Mouse (Mus musculus) neural tube, embryonic 12.5 days (tissue): ENCODE data around the gene Mrpl53. TPM values are rescaled to one million over a fixed set of nuclear protein-coding genes. Genes with fewer than 3 reads are reported as not detected.

ENCODE experiments used
- ATAC-seq: fragments of 200-750 bp; cut with Nextera tagmentation; 2 replicates; pipeline ENCODE4 v1.8.0; 2017; ENCODE audit warnings: low read depth, mild to moderate bottlenecking, moderate TSS enrichment, moderate library complexity; ENCODE audit not compliant: low FRiP score
- H3K27ac ChIP-seq: fragments of 300-500 bp; sonication (generic); 2 replicates; pipeline ENCODE4 v1.5.1; 2016
- H3K27me3 ChIP-seq: fragments of 300-500 bp; sonication (generic); replicated peaks from 2 replicates; pipeline ENCODE4 v1.6.1; 2016; ENCODE audit warnings: mild to moderate bottlenecking
- H3K36me3 ChIP-seq: fragments of 300-500 bp; sonication (generic); 2 replicates; pipeline ENCODE4 v1.6.1; 2016; ENCODE audit warnings: mild to moderate bottlenecking
- H3K4me1 ChIP-seq: fragments of 300-500 bp; sonication (generic); 2 replicates; pipeline ENCODE4 v1.6.1; 2016
- H3K4me2 ChIP-seq: fragments of 300-500 bp; sonication (generic); replicated peaks from 2 replicates; pipeline ENCODE4 v1.6.1; 2016; ENCODE audit warnings: mild to moderate bottlenecking
- H3K4me3 ChIP-seq: fragments of 300-500 bp; sonication (generic); 2 replicates; pipeline ENCODE4 v1.5.1; 2016
- H3K9ac ChIP-seq: fragments of 300-500 bp; sonication (generic); 2 replicates; pipeline ENCODE4 v1.6.1; 2016; ENCODE audit warnings: mild to moderate bottlenecking
- H3K9me3 ChIP-seq: fragments of 300-500 bp; sonication (generic); 2 replicates; pipeline ENCODE4 v1.6.1; 2016; ENCODE audit warnings: mild to moderate bottlenecking
- WGBS: fragments of 180-500 bp; shearing (Covaris S2); methylation state at CpG from one replicate; pipeline ENCODE4 v1.1.7; 2016; 5-methylcytosine and 5-hydroxymethylcytosine counted together
- polyA plus RNA-seq: library from polyadenylated mRNA; unstranded; fragments of >200 nt; fragmentation: Nextera tagmentation; extraction: Ambion mirVana; gene quantifications from 2 replicates; pipeline ENCODE4 v1.2.1, GENCODE M21; 2016

The Mrpl53 gene
- polyA plus RNA-seq, 1 experiment from 2014 or later = 124 TPM

DNA sequence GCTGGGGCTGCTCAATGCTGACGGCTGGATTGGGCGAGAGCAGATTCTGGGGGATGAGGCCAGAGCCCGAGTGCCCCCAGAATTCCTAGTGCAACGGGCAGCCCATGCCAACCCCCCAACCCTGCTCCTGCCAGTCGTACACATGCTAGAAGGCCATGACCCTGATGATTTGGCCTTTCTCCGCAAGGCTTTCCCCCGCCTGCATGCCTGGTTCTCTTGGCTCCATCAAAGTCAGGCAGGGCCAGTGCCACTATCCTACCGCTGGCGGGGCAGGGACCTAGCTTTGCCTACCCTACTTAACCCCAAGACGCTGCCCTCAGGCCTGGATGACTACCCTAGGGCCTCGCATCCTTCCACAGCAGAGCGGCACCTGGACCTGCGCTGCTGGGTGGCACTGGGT lies 8.8 kb downstream of the Mrpl53 start:
- Histone ChIP-seq H3K4me2 (0 out of 2 replicates have a peak overlapping the region, but pooled peaks have one; percentile 7), H3K9me3 (no peaks in the 10 kb centered on the region), H3K36me3 (peaks cover 29% of the 10 kb centered on the region), H3K4me3 (no peak overlapping the region), H3K4me1 (peaks cover 51% of the 10 kb centered on the region), H3K9ac (0 out of 2 replicates have a peak overlapping the region, but pooled peaks have one; percentile 8), H3K27ac (no peak overlapping the region), H3K27me3 (no peaks in the 10 kb centered on the region)
- no peak for ATAC-seq
- WGBS = 90% methylated on average over 13 of the region's 13 CpGs

DNA sequence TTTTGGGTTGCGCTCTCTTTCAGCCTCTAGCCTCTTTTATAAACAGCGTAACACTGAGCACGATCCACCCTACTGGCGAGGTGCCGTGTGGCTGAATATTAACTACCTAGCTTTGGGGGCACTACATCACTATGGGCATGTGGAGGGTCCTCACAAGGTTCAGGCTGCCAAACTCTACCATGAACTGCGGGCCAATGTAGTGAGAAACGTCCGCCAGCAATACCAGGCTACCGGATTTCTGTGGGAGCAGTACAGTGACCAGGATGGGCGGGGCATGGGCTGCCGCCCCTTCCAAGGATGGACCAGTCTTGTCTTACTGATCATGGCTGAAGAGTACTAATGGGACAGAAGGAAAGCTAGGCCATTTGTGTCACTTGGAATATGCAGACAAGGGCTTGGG lies 9.5 kb downstream of the Mrpl53 start:
- 86% methylated on average over 11 of the region's 11 CpGs for WGBS
- peaks cover 29% of the 10 kb centered on the region for H3K36me3 ChIP-seq
- no peak overlapping the region for H3K4me3 ChIP-seq
- no peak overlapping the region for H3K27ac ChIP-seq
- peaks cover 57% of the 10 kb centered on the region for H3K4me1 ChIP-seq
- ATAC-seq = no peak
- H3K9me3 ChIP-seq = no peaks in the 10 kb centered on the region
- no peaks in the 10 kb centered on the region for H3K27me3 ChIP-seq
- H3K4me2 ChIP-seq = 0 out of 2 replicates have a peak overlapping the region, but pooled peaks have one; percentile 7
- H3K9ac ChIP-seq = no peak overlapping the region

GRCm38 (mm10) chr6:83118825-83119733 lies 10.2 kb downstream of the Mrpl53 start:
- Histone ChIP-seq H3K4me1 (peaks cover 63% of the 10 kb centered on the region), H3K27ac (no peak overlapping the region), H3K27me3 (no peaks in the 10 kb centered on the region), H3K9ac (peak overlapping the region; percentile 93), H3K36me3 (peaks cover 29% of the 10 kb centered on the region), H3K4me2 (peak overlapping the region; percentile 88), H3K4me3 (no peak overlapping the region; the same call in 1 of the 2 replicates), H3K9me3 (no peaks in the 10 kb centered on the region)
- WGBS = 85% methylated on average over 14 of the region's 14 CpGs
- ATAC-seq = no peak

DNA sequence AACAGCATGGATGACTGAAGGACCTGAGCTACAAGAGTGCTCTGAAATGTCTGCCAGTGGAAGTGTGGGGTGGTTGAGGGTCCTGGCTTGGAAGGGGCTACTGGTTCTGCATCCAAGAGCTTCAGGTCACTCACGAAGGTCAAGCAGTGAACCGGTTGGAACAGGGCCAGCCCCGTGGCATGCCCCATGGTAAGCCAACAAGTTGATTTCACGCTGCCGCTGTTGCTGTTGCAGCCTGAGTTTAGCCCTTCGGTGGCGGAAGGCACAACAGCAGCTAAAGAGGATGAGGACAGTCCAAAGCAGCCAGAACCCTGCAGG lies 10.9 kb downstream of the Mrpl53 start:
- Histone ChIP-seq H3K4me3 (peak overlapping the region; percentile 72), H3K27ac (no peak overlapping the region), H3K4me2 (peak overlapping the region; percentile 88), H3K4me1 (peaks cover 64% of the 10 kb centered on the region), H3K9me3 (no peaks in the 10 kb centered on the region), H3K9ac (peak overlapping the region; percentile 93), H3K36me3 (peaks cover 29% of the 10 kb centered on the region), H3K27me3 (no peaks in the 10 kb centered on the region)
- no peak for ATAC-seq
- 74% methylated on average over 7 of the region's 7 CpGs for WGBS

DNA sequence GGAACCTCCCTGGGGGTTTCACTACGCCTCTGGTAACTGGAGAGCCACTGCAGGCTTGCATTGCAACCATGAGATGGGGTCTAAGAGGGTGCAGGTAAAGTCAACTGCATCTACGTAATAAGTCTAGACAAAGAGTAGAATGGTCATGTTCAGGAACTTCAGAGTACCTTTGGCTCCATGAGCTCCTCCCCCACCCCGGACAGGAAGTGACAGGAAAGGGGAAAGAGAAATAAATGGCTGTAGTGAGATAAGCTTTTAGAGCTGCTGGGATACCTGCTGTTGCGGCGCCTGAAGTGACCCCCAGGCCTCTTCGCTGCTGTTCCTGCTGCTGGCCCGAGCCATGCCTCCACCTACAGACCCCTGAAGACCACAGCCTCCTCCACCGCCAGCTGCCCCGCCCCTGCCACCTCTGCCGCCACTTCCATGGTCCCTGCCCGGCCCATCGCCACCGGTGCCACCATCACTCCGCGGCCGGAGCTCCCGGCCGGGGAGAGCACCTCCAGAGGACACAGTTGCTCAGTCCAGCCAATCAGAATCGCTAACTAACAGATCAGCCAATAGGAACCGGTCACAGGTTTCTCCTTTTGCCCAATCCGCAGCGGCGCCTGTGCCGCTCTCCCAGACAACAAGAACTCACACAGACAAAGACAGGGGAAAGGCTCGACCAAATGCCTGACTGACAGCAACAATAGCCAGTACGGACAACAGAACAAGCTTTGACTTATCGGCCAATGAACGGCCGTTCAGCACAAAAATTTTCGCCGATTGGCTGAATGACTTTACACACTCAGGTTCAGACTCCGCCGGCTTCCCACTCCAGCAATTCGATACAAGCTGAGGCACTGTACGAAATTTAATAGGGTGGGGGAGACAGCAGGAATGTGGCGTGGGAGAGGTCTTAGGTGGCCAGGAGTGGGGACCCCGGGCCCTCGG lies 12.4 kb downstream of the Mrpl53 start, which contains the start of gene Wbp1:
Gene Wbp1 (minus strand): TSS at position 630 of the 933 bp plus-strand sequence.
- peaks cover 29% of the 10 kb centered on the region for H3K36me3 ChIP-seq
- peak within 1 kb of the TSS; percentile 96 for H3K9ac ChIP-seq
- peak within 1 kb of the TSS; percentile 99 for H3K27ac ChIP-seq
- WGBS = under 1% methylated on average over 38 of the region's 38 CpGs
- H3K4me1 ChIP-seq = peaks cover 59% of the 10 kb centered on the region
- H3K9me3 ChIP-seq = no peaks in the 10 kb centered on the region
- peak within 1 kb of the TSS; percentile 72 for H3K4me3 ChIP-seq
- peak; percentile 91 for ATAC-seq
- H3K27me3 ChIP-seq = no peaks in the 10 kb centered on the region
- H3K4me2 ChIP-seq = peak within 1 kb of the TSS; percentile 88

- Histone ChIP-seq H3K4me1 (peaks cover 50% of the 10 kb centered on the region), H3K36me3 (peaks cover 25% of the 10 kb centered on the region), H3K27me3 (no peaks in the 10 kb centered on the region), H3K4me2 (peak overlapping the region; percentile 88), H3K27ac (peak overlapping the region; percentile 99), H3K4me3 (peak overlapping the region; percentile 71), H3K9me3 (no peaks in the 10 kb centered on the region), H3K9ac (peak overlapping the region; percentile 96)
- under 1% methylated on average over 49 of the region's 52 CpGs for WGBS
- peak; percentile 18 for ATAC-seq
These were observed 13.2 kb downstream of the Mrpl53 start for GRCm38 (mm10) chr6:83121863-83122710.

- H3K27ac ChIP-seq = no peak overlapping the region
- ATAC-seq = no peak
- peak overlapping the region; percentile 88 for H3K4me2 ChIP-seq
- H3K36me3 ChIP-seq = peaks cover 17% of the 10 kb centered on the region
- H3K9ac ChIP-seq = peak overlapping the region; percentile 96
- H3K4me3 ChIP-seq = no peak overlapping the region
- H3K9me3 ChIP-seq = no peaks in the 10 kb centered on the region
- H3K27me3 ChIP-seq = no peaks in the 10 kb centered on the region
- peaks cover 45% of the 10 kb centered on the region for H3K4me1 ChIP-seq
- WGBS = 68% methylated on average over 5 of the region's 5 CpGs
These were observed 14.1 kb downstream of the Mrpl53 start for GRCm38 (mm10) chr6:83122961-83123360.

DNA sequence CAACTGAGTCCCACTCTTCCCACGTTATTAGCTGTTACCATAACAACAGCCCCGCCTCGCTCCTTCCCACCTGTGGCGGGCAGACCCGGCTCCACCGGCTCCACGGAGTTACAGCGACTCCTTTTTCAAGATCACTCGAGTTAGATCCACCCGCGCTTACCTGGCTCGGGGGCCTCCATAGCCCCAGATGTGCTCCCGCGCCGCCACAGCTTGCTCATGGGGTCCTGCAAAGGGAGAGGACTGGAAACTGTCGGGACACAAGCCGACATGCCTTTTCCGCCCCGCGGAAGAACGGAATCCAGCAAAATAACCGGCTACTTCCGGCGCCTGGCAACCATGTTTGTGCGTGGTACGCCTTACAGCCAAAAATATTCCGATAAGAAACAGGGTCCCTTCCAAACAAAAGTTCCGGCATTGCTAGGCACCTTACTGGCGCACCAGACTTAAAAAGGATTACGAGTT lies 16.0 kb downstream of the Mrpl53 start:
- peaks cover 30% of the 10 kb centered on the region for H3K4me1 ChIP-seq
- no peaks in the 10 kb centered on the region for H3K27me3 ChIP-seq
- H3K36me3 ChIP-seq = no peaks in the 10 kb centered on the region
- peak overlapping the region; percentile 77 for H3K4me3 ChIP-seq
- H3K27ac ChIP-seq = no peak overlapping the region
- WGBS = under 1% methylated on average over 30 of the region's 30 CpGs
- 0 out of 2 replicates have a peak, but pooled peaks have one; percentile 2 for ATAC-seq
- H3K4me2 ChIP-seq = peak overlapping the region; percentile 91
- H3K9ac ChIP-seq = peak overlapping the region; percentile 65
- no peaks in the 10 kb centered on the region for H3K9me3 ChIP-seq

DNA sequence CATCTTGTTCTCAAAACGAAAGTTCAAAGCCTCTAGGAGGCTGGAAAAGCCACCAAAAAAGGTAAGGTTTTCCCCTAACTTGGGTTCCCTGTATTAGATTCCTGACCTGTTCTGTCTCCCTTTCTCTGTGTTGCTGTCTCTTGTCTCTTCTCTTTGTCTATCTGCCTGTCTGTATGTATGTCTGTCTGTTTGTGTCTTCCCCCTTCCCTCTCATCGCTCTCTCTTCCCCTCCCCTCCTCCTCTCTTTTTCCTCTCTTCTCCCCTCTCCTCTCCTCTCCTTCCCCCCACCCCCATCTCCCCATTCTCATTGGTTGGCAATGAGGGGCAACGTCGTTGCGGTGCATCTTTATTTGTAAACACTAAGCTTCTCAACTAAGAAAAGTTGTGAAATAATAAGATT lies 16.5 kb downstream of the Mrpl53 start, which contains the start of gene Ino80b:
Gene Ino80b (minus strand): TSS at position 101 of the 400 bp plus-strand sequence.
- no peaks in the 10 kb centered on the region for H3K36me3 ChIP-seq
- no peak within 1 kb of the TSS for H3K27ac ChIP-seq
- no peak for ATAC-seq
- H3K9me3 ChIP-seq = no peaks in the 10 kb centered on the region
- H3K9ac ChIP-seq = peak within 1 kb of the TSS; percentile 65
- no peaks in the 10 kb centered on the region for H3K27me3 ChIP-seq
- peak within 1 kb of the TSS; percentile 77 for H3K4me3 ChIP-seq
- 27% methylated on average over 5 of the region's 5 CpGs for WGBS
- peaks cover 26% of the 10 kb centered on the region for H3K4me1 ChIP-seq
- H3K4me2 ChIP-seq = peak within 1 kb of the TSS; percentile 91

DNA sequence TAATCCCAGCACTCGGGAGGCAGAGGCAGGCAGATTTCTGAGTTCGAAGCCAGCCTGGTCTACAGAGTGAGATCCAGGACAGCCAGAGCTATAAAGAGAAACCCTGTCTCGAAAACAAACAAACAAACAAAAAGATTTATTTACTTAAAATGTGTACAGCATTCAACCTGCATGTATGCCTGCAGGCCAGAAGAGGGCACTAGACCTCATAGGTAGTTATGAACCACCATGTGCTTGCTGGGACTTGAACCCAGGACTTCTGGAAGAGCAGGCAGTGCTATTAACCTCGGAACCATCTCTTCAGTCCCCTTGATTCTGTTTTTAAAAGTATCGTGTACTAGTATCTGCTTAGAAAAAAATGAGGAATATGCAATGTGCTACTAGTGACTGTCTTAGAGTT lies 18.6 kb downstream of the Mrpl53 start:
- Histone ChIP-seq H3K27me3 (no peaks in the 10 kb centered on the region), H3K4me2 (no peak overlapping the region), H3K36me3 (no peaks in the 10 kb centered on the region), H3K4me1 (peaks cover 21% of the 10 kb centered on the region), H3K4me3 (no peak overlapping the region), H3K9ac (no peak overlapping the region), H3K27ac (no peak overlapping the region), H3K9me3 (no peaks in the 10 kb centered on the region)
- no peak for ATAC-seq
- 95% methylated on average over 5 of the region's 5 CpGs for WGBS

DNA sequence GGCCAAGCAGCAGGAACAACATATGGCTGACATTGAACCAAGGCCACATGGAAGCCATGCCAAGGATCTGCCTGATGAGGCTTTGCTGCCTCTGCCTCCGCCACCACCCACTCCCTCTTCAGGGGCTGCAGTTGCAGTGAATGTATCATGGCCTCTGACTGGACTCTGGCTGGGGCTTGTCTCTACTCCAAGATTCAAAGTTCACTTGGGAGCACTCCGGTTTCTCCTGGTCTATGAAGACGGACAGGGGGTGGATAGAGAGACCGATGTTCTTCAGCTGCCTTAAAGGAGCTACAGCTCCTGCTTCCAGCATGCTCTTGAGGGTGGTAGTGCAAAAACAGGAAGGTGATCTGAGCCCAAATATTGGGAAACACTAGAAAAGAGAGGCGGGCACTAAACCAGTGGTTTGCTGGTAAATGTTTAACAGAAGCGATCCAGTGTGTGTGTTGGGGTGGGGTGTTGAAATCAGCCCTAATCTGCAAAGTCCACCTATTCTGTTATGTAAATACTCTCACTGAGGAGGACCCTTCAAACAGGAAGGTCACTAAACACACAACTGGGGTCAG lies 22.7 kb downstream of the Mrpl53 start:
- peaks cover 13% of the 10 kb centered on the region for H3K4me1 ChIP-seq
- no peak for ATAC-seq
- no peaks in the 10 kb centered on the region for H3K36me3 ChIP-seq
- H3K9ac ChIP-seq = no peak overlapping the region
- no peaks in the 10 kb centered on the region for H3K9me3 ChIP-seq
- 77% methylated on average over 6 of the region's 6 CpGs for WGBS
- H3K27ac ChIP-seq = no peak overlapping the region
- H3K27me3 ChIP-seq = peaks cover 10% of the 10 kb centered on the region; the same call in 1 of the 2 replicates
- H3K4me2 ChIP-seq = no peak overlapping the region
- no peak overlapping the region for H3K4me3 ChIP-seq
